11 mouse cellular contexts compared by ENCODE assay signal in the genomic region with DNA sequence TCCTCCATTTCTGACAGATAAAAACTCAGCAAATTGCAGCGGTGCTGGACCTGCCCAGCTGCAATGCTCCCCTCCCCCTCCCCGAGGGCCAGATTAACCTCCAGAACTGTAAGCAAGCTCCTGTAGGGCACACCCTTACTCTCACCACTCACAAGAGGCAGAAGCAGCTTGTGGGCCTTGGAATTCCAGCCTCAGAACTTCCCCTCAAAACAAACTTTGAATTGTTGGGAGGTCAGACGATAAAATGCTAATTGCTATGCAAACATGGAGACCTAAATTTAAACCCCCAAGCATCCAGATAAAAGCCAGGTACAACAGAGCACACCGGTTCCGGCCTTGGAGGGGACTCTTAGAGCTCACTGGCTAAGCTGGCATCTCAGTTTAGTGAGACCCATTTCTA. TPM values are rescaled to one million over a fixed set of nuclear protein-coding genes. Genes with fewer than 3 reads are reported as not detected.
DNase-seq lines count a peak whose midpoint lies in the region; ATAC-seq and TF ChIP-seq lines count a peak whose summit lies in the region.
"Had no signal": no experiment of that assay in that cellular context is flagged by ENCODE, and none has a peak within 500 bp of the region (broad histone marks: within the 10 kb centered on the region; RNA-seq: fewer than 3 reads in every experiment).

No protein-coding gene starts in this region.

- H3K36me3 ChIP-seq in hindbrain, embryonic 13.5 days = peaks cover 57% of the 10 kb centered on the region
- H3K36me3 ChIP-seq in hindbrain, embryonic 14.5 days (replicated peaks; ENCODE audit: control insufficient read depth, insufficient read depth) = peaks cover 64% of the 10 kb centered on the region
- peaks cover 78% of the 10 kb centered on the region for H3K36me3 ChIP-seq in G1E (replicated peaks)
- peaks cover 46% of the 10 kb centered on the region for H3K36me3 ChIP-seq in stomach, embryonic 14.5 days (ENCODE audit: control insufficient read depth, insufficient read depth, low read length)

- no peak overlapping the region for H3K4me3 ChIP-seq in hindbrain, embryonic 13.5 days
- H3K4me3 ChIP-seq in hindbrain, embryonic 14.5 days (replicated peaks; ENCODE audit: low read length) = no peak overlapping the region
- peak overlapping the region; percentile 98 for H3K4me3 ChIP-seq in G1E (ENCODE audit: low read depth, low read length)
- H3K4me3 ChIP-seq in embryonic fibroblast, embryonic 13.5 days (ENCODE audit: insufficient read depth, low read length) = peak overlapping the region; percentile 20; the same call in 1 of the 2 replicates
- 0 out of 2 replicates have a peak overlapping the region, but pooled peaks have one; percentile 11 for H3K4me3 ChIP-seq in stomach, embryonic 14.5 days (ENCODE audit: low read depth, low read length)

- 86% methylated on average over 5 of the region's 5 CpGs for WGBS in hindbrain, embryonic 13.5 days
- WGBS in hindbrain, embryonic 14.5 days = 87% methylated on average over 5 of the region's 5 CpGs
- 72% methylated on average over 5 of the region's 5 CpGs for WGBS in stomach, embryonic 14.5 days

- ATAC-seq in hindbrain, embryonic 13.5 days (ENCODE audit: low FRiP score) = no peak
- ATAC-seq in hindbrain, embryonic 14.5 days (ENCODE audit: low FRiP score) = no peak
- ATAC-seq in G1E (ENCODE audit: extremely low read depth, insufficient number of reproducible peaks, low FRiP score, poor library complexity, severe bottlenecking) = no peak
- ATAC-seq in stomach, embryonic 14.5 days (ENCODE audit: insufficient number of reproducible peaks, insufficient read depth, low FRiP score, low read depth) = no peak
- no peak for ATAC-seq in megakaryocyte-erythroid progenitor cell, adult 5-6 weeks (replicated peaks; ENCODE audit: low FRiP score, low TSS enrichment, poor library complexity, severe bottlenecking)

- no peaks in the 10 kb centered on the region for H3K27me3 ChIP-seq in hindbrain, embryonic 13.5 days
- no peaks in the 10 kb centered on the region for H3K27me3 ChIP-seq in hindbrain, embryonic 14.5 days (ENCODE audit: control insufficient read depth, insufficient read depth, low read length)
- no peaks in the 10 kb centered on the region for H3K27me3 ChIP-seq in G1E (ENCODE audit: insufficient read depth, low read length)
- H3K27me3 ChIP-seq in stomach, embryonic 14.5 days (ENCODE audit: control insufficient read depth, insufficient read depth, low read length) = no peaks in the 10 kb centered on the region

- peaks cover 27% of the 10 kb centered on the region for H3K4me1 ChIP-seq in hindbrain, embryonic 13.5 days (replicated peaks)
- peaks cover 9% of the 10 kb centered on the region; the same call in 1 of the 2 replicates for H3K4me1 ChIP-seq in hindbrain, embryonic 14.5 days (replicated peaks; ENCODE audit: control insufficient read depth, insufficient read depth, low read length)
- H3K4me1 ChIP-seq in G1E (ENCODE audit: insufficient read depth, low read depth, low read length) = peaks cover 43% of the 10 kb centered on the region
- H3K4me1 ChIP-seq in embryonic fibroblast, embryonic 13.5 days (ENCODE audit: control insufficient read depth, insufficient read depth, low read length) = peaks cover 14% of the 10 kb centered on the region
- peaks cover 14% of the 10 kb centered on the region; the same call in 1 of the 2 replicates for H3K4me1 ChIP-seq in stomach, embryonic 14.5 days (ENCODE audit: control insufficient read depth, insufficient read depth, low read length)

- no peak for TF ChIP-seq CTCF in G1E (IDR thresholded peaks at IDR 0.05; ENCODE audit: low read depth, low read length)
- no peak for TF ChIP-seq CTCF in embryonic fibroblast, embryonic 13.5 days (IDR thresholded peaks at IDR 0.05; ENCODE audit: borderline replicate concordance, insufficient read depth, low read length)

- H3K27ac ChIP-seq in hindbrain, embryonic 13.5 days = no peak overlapping the region
- H3K27ac ChIP-seq in hindbrain, embryonic 14.5 days = no peak overlapping the region
- H3K27ac ChIP-seq in embryonic fibroblast, embryonic 13.5 days (ENCODE audit: insufficient read depth, low read length) = no peak overlapping the region
- no peak overlapping the region for H3K27ac ChIP-seq in stomach, embryonic 14.5 days (ENCODE audit: low read length)

- 0 out of 2 replicates have a peak overlapping the region, but pooled peaks have one; percentile 24 for H3K9ac ChIP-seq in hindbrain, embryonic 13.5 days
- H3K9ac ChIP-seq in hindbrain, embryonic 14.5 days = no peak overlapping the region
- no peak overlapping the region for H3K9ac ChIP-seq in stomach, embryonic 14.5 days (replicated peaks; ENCODE audit: low read depth, low read length)

- no peak for DNase-seq in hindbrain, embryonic 14.5 days (ENCODE audit: low spot score)
- no peak for DNase-seq in G1E (ENCODE audit: low spot score)
- DNase-seq in left cerebral cortex, adult 8-10 months (ENCODE audit: low spot score in 2 of 2) = no peak
- DNase-seq: adrenal gland, adult 2 months; embryo, embryonic 11 days had no signal

- no peak; the same call in 1 of the 2 replicates for TF ChIP-seq POLR2A in embryonic fibroblast, embryonic 13.5 days (IDR thresholded peaks at IDR 0.05; ENCODE audit: low read depth, low read length)

- H3K9me3 ChIP-seq in hindbrain, embryonic 13.5 days = no peaks in the 10 kb centered on the region
- H3K9me3 ChIP-seq in hindbrain, embryonic 14.5 days (ENCODE audit: control insufficient read depth, low read length) = no peaks in the 10 kb centered on the region
- no peaks in the 10 kb centered on the region for H3K9me3 ChIP-seq in G1E (replicated peaks)
- no peaks in the 10 kb centered on the region for H3K9me3 ChIP-seq in stomach, embryonic 14.5 days (ENCODE audit: control insufficient read depth, low read depth, low read length)

- no peak overlapping the region for H3K4me2 ChIP-seq in hindbrain, embryonic 13.5 days
- no peak overlapping the region for H3K4me2 ChIP-seq in hindbrain, embryonic 14.5 days (replicated peaks)
- peak overlapping the region; percentile 11 for H3K4me2 ChIP-seq in stomach, embryonic 14.5 days (replicated peaks; ENCODE audit: low read depth, low read length)

RNA-seq across cellular contexts. Expression of gene Rps8, which starts 3.3 kb away (rescaled TPM):
- polyA plus RNA-seq in hindbrain, embryonic 13.5 days (2015; fragmentation: Nextera tagmentation; extraction: Ambion mirVana) = 576 and 608 TPM in 2 replicates
- polyA plus RNA-seq in hindbrain, embryonic 14.5 days (2014; fragmentation: Nextera tagmentation; extraction: Ambion mirVana) = 549 and 672 TPM in 2 replicates
- 2,089 and 2,273 TPM in 2 replicates for total RNA-seq in G1E (2014; fragmentation: Nextera tagmentation)
- 1,736 TPM in 2 replicates for total RNA-seq in G1E (2017)
- polyA plus RNA-seq in G1E (2012) = 2,887 and 5,494 TPM in 2 replicates
- 1,876 and 2,108 TPM in 2 replicates for polyA plus RNA-seq in embryonic fibroblast, embryonic 13.5 days (2011; ENCODE audit: insufficient read length, low read depth, missing spikeins)
- polyA plus RNA-seq in stomach, embryonic 14.5 days (2014; fragmentation: Nextera tagmentation; extraction: Ambion mirVana) = 1,401 and 1,488 TPM in 2 replicates
- total RNA-seq in megakaryocyte-erythroid progenitor cell, adult 5-6 weeks (2014; fragmentation: Nextera tagmentation) = 5,319 and 5,634 TPM in 2 replicates
- 1,767 and 2,088 TPM in 2 replicates for total RNA-seq in megakaryocyte-erythroid progenitor cell, adult 5-6 weeks (2017)
- total RNA-seq in left cerebral cortex, adult 8-10 months (2022) = 100 to 1,000 TPM; 561 to 608 (median 588) TPM

RNA-seq across cellular contexts. Expression of gene Plk3, which starts 19.0 kb away (rescaled TPM):
- 16.2 and 16.6 TPM in 2 replicates for polyA plus RNA-seq in hindbrain, embryonic 13.5 days (2015; fragmentation: Nextera tagmentation; extraction: Ambion mirVana)
- 17.4 and 21.7 TPM in 2 replicates for polyA plus RNA-seq in hindbrain, embryonic 14.5 days (2014; fragmentation: Nextera tagmentation; extraction: Ambion mirVana)
- total RNA-seq in G1E (2014; fragmentation: Nextera tagmentation) = 1.4 and 1.9 TPM in 2 replicates
- 5.2 and 6.4 TPM in 2 replicates for total RNA-seq in G1E (2017)
- polyA plus RNA-seq in G1E (2012) = 4.4 and 6.0 TPM in 2 replicates
- polyA plus RNA-seq in embryonic fibroblast, embryonic 13.5 days (2011; ENCODE audit: insufficient read length, low read depth, missing spikeins) = 10.6 and 15.4 TPM in 2 replicates
- 2.6 and 3.8 TPM in 2 replicates for polyA plus RNA-seq in stomach, embryonic 14.5 days (2014; fragmentation: Nextera tagmentation; extraction: Ambion mirVana)
- total RNA-seq in megakaryocyte-erythroid progenitor cell, adult 5-6 weeks (2014; fragmentation: Nextera tagmentation) = 0.66 and 1.8 TPM in 2 replicates
- total RNA-seq in megakaryocyte-erythroid progenitor cell, adult 5-6 weeks (2017) = 0.94 and 2.8 TPM in 2 replicates
- total RNA-seq in left cerebral cortex, adult 8-10 months (2022) = 10 to 100 TPM in 3 of 4 experiments, 1 to 10 TPM in 1; 8.0 to 14.1 (median 12.9) TPM

RNA-seq across cellular contexts. Expression of gene Tctex1d4, which starts 26.1 kb away (rescaled TPM):
- 0.86 TPM in 1 of 2 replicates, not detected in the other for polyA plus RNA-seq in hindbrain, embryonic 13.5 days (2015; fragmentation: Nextera tagmentation; extraction: Ambion mirVana)
- 0.82 and 1.6 TPM in 2 replicates for polyA plus RNA-seq in hindbrain, embryonic 14.5 days (2014; fragmentation: Nextera tagmentation; extraction: Ambion mirVana)
- total RNA-seq in G1E (2014; fragmentation: Nextera tagmentation) (1.7 TPM in 1 of 2 replicates, not detected in the other), G1E (2017) (1.8 TPM in 2 replicates)
- polyA plus RNA-seq in G1E (2012) = 2.4 and 3.3 TPM in 2 replicates
- polyA plus RNA-seq in embryonic fibroblast, embryonic 13.5 days (2011; ENCODE audit: insufficient read length, low read depth, missing spikeins) = not detected in 2 replicates
- not detected in 2 replicates for polyA plus RNA-seq in stomach, embryonic 14.5 days (2014; fragmentation: Nextera tagmentation; extraction: Ambion mirVana)
- not detected in 2 replicates for total RNA-seq in megakaryocyte-erythroid progenitor cell, adult 5-6 weeks (2014; fragmentation: Nextera tagmentation)
- not detected in 2 replicates for total RNA-seq in megakaryocyte-erythroid progenitor cell, adult 5-6 weeks (2017)
- total RNA-seq in left cerebral cortex, adult 8-10 months (2022) = not detected
- total RNA-seq: adrenal gland, adult 2 months; granulocyte monocyte progenitor cell, adult 5-6 weeks had no signal
- polyA plus RNA-seq: adrenal gland, adult 2 months; limb, embryonic 11.5 days had no signal

RNA-seq across cellular contexts. Expression of gene Btbd19, which starts 27.2 kb away (rescaled TPM):
- polyA plus RNA-seq in hindbrain, embryonic 13.5 days (2015; fragmentation: Nextera tagmentation; extraction: Ambion mirVana) = 3.9 and 4.2 TPM in 2 replicates
- polyA plus RNA-seq in hindbrain, embryonic 14.5 days (2014; fragmentation: Nextera tagmentation; extraction: Ambion mirVana) = 3.1 and 3.2 TPM in 2 replicates
- total RNA-seq in G1E (2014; fragmentation: Nextera tagmentation) (34.6 and 46.3 TPM in 2 replicates), G1E (2017) (12.3 and 12.8 TPM in 2 replicates)
- polyA plus RNA-seq in G1E (2012) = 20.0 and 33.5 TPM in 2 replicates
- 42.1 and 57.8 TPM in 2 replicates for polyA plus RNA-seq in embryonic fibroblast, embryonic 13.5 days (2011; ENCODE audit: insufficient read length, low read depth, missing spikeins)
- polyA plus RNA-seq in stomach, embryonic 14.5 days (2014; fragmentation: Nextera tagmentation; extraction: Ambion mirVana) = 6.7 and 8.5 TPM in 2 replicates
- 17.5 and 19.1 TPM in 2 replicates for total RNA-seq in megakaryocyte-erythroid progenitor cell, adult 5-6 weeks (2014; fragmentation: Nextera tagmentation)
- 7.7 and 15.6 TPM in 2 replicates for total RNA-seq in megakaryocyte-erythroid progenitor cell, adult 5-6 weeks (2017)
- 10 to 100 TPM; 14.1 to 18.8 (median 17.4) TPM for total RNA-seq in left cerebral cortex, adult 8-10 months (2022)

RNA-seq across cellular contexts. Expression of gene Kif2c, which starts 29.7 kb away (rescaled TPM):
- 14.6 and 16.5 TPM in 2 replicates for polyA plus RNA-seq in hindbrain, embryonic 13.5 days (2015; fragmentation: Nextera tagmentation; extraction: Ambion mirVana)
- 8.6 and 10.3 TPM in 2 replicates for polyA plus RNA-seq in hindbrain, embryonic 14.5 days (2014; fragmentation: Nextera tagmentation; extraction: Ambion mirVana)
- total RNA-seq in G1E (2014; fragmentation: Nextera tagmentation) = 50.6 and 62.8 TPM in 2 replicates
- total RNA-seq in G1E (2017) = 50.6 and 52.0 TPM in 2 replicates
- 7.1 and 8.6 TPM in 2 replicates for polyA plus RNA-seq in G1E (2012)
- polyA plus RNA-seq in embryonic fibroblast, embryonic 13.5 days (2011; ENCODE audit: insufficient read length, low read depth, missing spikeins) = 25.2 and 33.6 TPM in 2 replicates
- polyA plus RNA-seq in stomach, embryonic 14.5 days (2014; fragmentation: Nextera tagmentation; extraction: Ambion mirVana) = 54.5 and 55.0 TPM in 2 replicates
- 28.1 and 34.2 TPM in 2 replicates for total RNA-seq in megakaryocyte-erythroid progenitor cell, adult 5-6 weeks (2014; fragmentation: Nextera tagmentation)
- total RNA-seq in megakaryocyte-erythroid progenitor cell, adult 5-6 weeks (2017) = 28.9 and 29.6 TPM in 2 replicates
- under 1 TPM in 3 of 4 experiments, not detected in 1; 0.15 to 0.42 (median 0.36) TPM for total RNA-seq in left cerebral cortex, adult 8-10 months (2022)

Comparison
In these comparisons a context has a peak if more than half of its experiments do, and no peak if none do; other contexts are left out.
1. H3K4me3 ChIP-seq: peak in G1E (single experiment), embryonic fibroblast, embryonic 13.5 days (single experiment) and stomach, embryonic 14.5 days (single experiment); none in hindbrain, embryonic 13.5 days (single experiment) and hindbrain, embryonic 14.5 days (single experiment).